Mouse (Mus musculus) CH12.LX (cell line): ENCODE results near the gene Ncoa7. TPM values are rescaled to one million over a fixed set of nuclear protein-coding genes. Genes with fewer than 3 reads are reported as not detected.

ENCODE experiments used
- DNase-seq: peaks from one replicate; pipeline ENCODE4 v3.0.0-alpha.2; 2013; ENCODE audit errors: extremely low read depth
- H3K27ac ChIP-seq: 2 replicates; pipeline ENCODE4 v1.5.1; 2012; ENCODE audit warnings: low read depth, mild to moderate bottlenecking, control low read depth, moderate library complexity; ENCODE audit not compliant: insufficient read depth
- H3K27me3 ChIP-seq: replicated peaks from 2 replicates; pipeline ENCODE3; 2012; ENCODE audit warnings: inconsistent platforms
- H3K36me3 ChIP-seq, 2 experiments: replicated peaks in 1 of 2; 2 replicates each; pipeline versions ENCODE3 to v1.6.1; 2012; ENCODE audit warnings: inconsistent platforms in 1 of 2, low read length in 1 of 2, mild to moderate bottlenecking in 1 of 2, mixed read lengths in 1 of 2, moderate library complexity in 1 of 2; ENCODE audit not compliant: control insufficient read depth in 1 of 2, insufficient read depth in 1 of 2
- H3K4me1 ChIP-seq, 2 experiments: 2 replicates each; pipeline ENCODE4 v1.6.1; 2012; ENCODE audit warnings: inconsistent platforms in 1 of 2, moderate library complexity in 1 of 2; ENCODE audit not compliant: insufficient read depth in 2 of 2, control insufficient read depth in 1 of 2
- H3K4me2 ChIP-seq: 2 replicates; pipeline ENCODE4 v1.6.1; 2012; ENCODE audit warnings: low read depth, mild to moderate bottlenecking, control low read depth; ENCODE audit not compliant: poor library complexity, insufficient read depth, severe bottlenecking
- H3K4me3 ChIP-seq, 3 experiments: fragments of 150-350 bp in 1 of 3; sonication (generic) in 1 of 3; replicated peaks in 1 of 3; 2 replicates each; pipeline versions ENCODE3 to v1.5.1; 2011 to 2012; ENCODE audit warnings: low read depth in 2 of 3, low read length in 2 of 3, mild to moderate bottlenecking in 2 of 3, moderate library complexity in 2 of 3, control low read depth in 1 of 3, improper control_type of control experiment in 1 of 3, inconsistent platforms in 1 of 3, mixed read lengths in 1 of 3; ENCODE audit not compliant: poor library complexity in 1 of 3
- H3K79me2 ChIP-seq: replicated peaks from 2 replicates; pipeline ENCODE4 v1.6.1; 2012; ENCODE audit warnings: mild to moderate bottlenecking, moderate library complexity; ENCODE audit not compliant: control insufficient read depth, poor library complexity, insufficient read depth, severe bottlenecking; ENCODE audit errors: extremely low read depth
- H3K9ac ChIP-seq: 2 replicates; pipeline ENCODE4 v1.6.1; 2012; ENCODE audit warnings: low read depth, mild to moderate bottlenecking, control low read depth, moderate library complexity; ENCODE audit not compliant: insufficient read depth
- H3K9me3 ChIP-seq: replicated peaks from 2 replicates; pipeline ENCODE3; 2012; ENCODE audit warnings: low read length, inconsistent platforms, mixed read lengths
- BHLHE40 ChIP-seq: IDR thresholded peaks from 2 replicates; pipeline ENCODE4 v1.6.1; 2011; ENCODE audit warnings: mild to moderate bottlenecking, low read depth, low read length, improper control_type of control experiment
- CHD1 ChIP-seq: IDR thresholded peaks from 2 replicates; pipeline ENCODE4 v1.6.1; 2012; ENCODE audit warnings: low read depth, low read length, improper control_type of control experiment, inconsistent platforms
- CHD2 ChIP-seq: IDR thresholded peaks from 2 replicates; pipeline ENCODE4 v1.6.1; 2011; ENCODE audit warnings: low read length, improper control_type of control experiment
- CTCF ChIP-seq, 2 experiments: IDR thresholded peaks in 1 of 2; conservative IDR thresholded peaks in 1 of 2; 2 replicates each; pipeline ENCODE4 v1.5.1; 2011 to 2012; ENCODE audit warnings: low read depth in 2 of 2, low read length in 2 of 2, improper control_type of control experiment in 1 of 2, inconsistent platforms in 1 of 2, mild to moderate bottlenecking in 1 of 2, moderate library complexity in 1 of 2
- E2F4 ChIP-seq: IDR thresholded peaks from 2 replicates; pipeline ENCODE4 v1.6.1; 2011; ENCODE audit warnings: low read depth, low read length, improper control_type of control experiment; ENCODE audit not compliant: insufficient replicate concordance
- ELF1 ChIP-seq: IDR thresholded peaks from 2 replicates; pipeline ENCODE4 v1.6.1; 2014; ENCODE audit warnings: low read depth, mild to moderate bottlenecking, inconsistent platforms, low read length, improper control_type of control experiment
- EP300 ChIP-seq: IDR thresholded peaks from 2 replicates; pipeline ENCODE4 v1.6.1; 2011; ENCODE audit warnings: low read length, improper control_type of control experiment
- ETS1 ChIP-seq: conservative IDR thresholded peaks from 2 replicates; pipeline ENCODE4 v1.6.1; 2012; ENCODE audit warnings: low read depth, mild to moderate bottlenecking, inconsistent platforms, low read length, improper control_type of control experiment, moderate library complexity
- GABPA ChIP-seq: IDR thresholded peaks from 2 replicates; pipeline ENCODE4 v1.6.1; 2012; ENCODE audit warnings: low read depth, low read length, improper control_type of control experiment, inconsistent platforms; ENCODE audit not compliant: insufficient replicate concordance
- HCFC1 ChIP-seq: IDR thresholded peaks from 2 replicates; pipeline ENCODE4 v1.6.1; 2012; ENCODE audit warnings: low read depth, mild to moderate bottlenecking, inconsistent platforms, low read length, improper control_type of control experiment
- IRF4 ChIP-seq: IDR thresholded peaks from 2 replicates; pipeline ENCODE4 v1.6.1; 2014; ENCODE audit warnings: low read depth, mild to moderate bottlenecking, inconsistent platforms, low read length, improper control_type of control experiment
- JUN ChIP-seq: IDR thresholded peaks from 2 replicates; pipeline ENCODE4 v1.6.1; 2011; ENCODE audit warnings: low read depth, mild to moderate bottlenecking, low read length, improper control_type of control experiment, moderate library complexity; ENCODE audit not compliant: insufficient read depth
- JUND ChIP-seq: conservative IDR thresholded peaks from 2 replicates; pipeline ENCODE4 v1.6.1; 2011; ENCODE audit warnings: low read depth, low read length, improper control_type of control experiment
- KAT2A ChIP-seq: IDR thresholded peaks from 2 replicates; pipeline ENCODE4 v1.6.1; 2012; ENCODE audit warnings: low read length, improper control_type of control experiment, inconsistent platforms; ENCODE audit not compliant: insufficient replicate concordance
- MAFK ChIP-seq: IDR thresholded peaks from 2 replicates; pipeline ENCODE4 v1.6.1; 2011; ENCODE audit warnings: low read length, improper control_type of control experiment; ENCODE audit not compliant: insufficient replicate concordance
- MAX ChIP-seq: IDR thresholded peaks from 2 replicates; pipeline ENCODE4 v1.6.1; 2011; ENCODE audit warnings: low read length, improper control_type of control experiment
- MAZ ChIP-seq: IDR thresholded peaks from 2 replicates; pipeline ENCODE4 v1.6.1; 2012; ENCODE audit warnings: low read depth, mild to moderate bottlenecking, inconsistent platforms, low read length, improper control_type of control experiment, moderate library complexity
- MEF2A ChIP-seq: IDR thresholded peaks from 2 replicates; pipeline ENCODE4 v1.6.1; 2014; ENCODE audit warnings: low read depth, mild to moderate bottlenecking, inconsistent platforms, low read length, improper control_type of control experiment, borderline replicate concordance
- MXI1 ChIP-seq: IDR thresholded peaks from 2 replicates; pipeline ENCODE4 v1.6.1; 2011; ENCODE audit warnings: mild to moderate bottlenecking, low read depth, low read length, improper control_type of control experiment
- MYC ChIP-seq: IDR thresholded peaks from 2 replicates; pipeline ENCODE4 v1.6.1; 2011; ENCODE audit warnings: low read depth, mild to moderate bottlenecking, improper control_type of control experiment, low read length
- NELFE ChIP-seq: IDR thresholded peaks from 2 replicates; pipeline ENCODE4 v1.6.1; 2011; ENCODE audit warnings: low read depth, low read length, improper control_type of control experiment
- NRF1 ChIP-seq: IDR thresholded peaks from 2 replicates; pipeline ENCODE4 v1.6.1; 2014; ENCODE audit warnings: low read depth, mild to moderate bottlenecking, inconsistent platforms, low read length, improper control_type of control experiment, moderate library complexity
- PAX5 ChIP-seq: IDR thresholded peaks from 2 replicates; pipeline ENCODE4 v1.6.1; 2012; ENCODE audit warnings: low read length, inconsistent platforms, mixed read lengths
- POLR2A ChIP-seq: IDR thresholded peaks from 2 replicates; pipeline ENCODE4 v1.6.1; 2011; ENCODE audit warnings: low read depth, mild to moderate bottlenecking, improper control_type of control experiment, low read length
- POLR2AphosphoS2 ChIP-seq: IDR thresholded peaks from 2 replicates; pipeline ENCODE4 v1.6.1; 2011; ENCODE audit warnings: low read depth, low read length, improper control_type of control experiment
- RAD21 ChIP-seq: IDR thresholded peaks from 2 replicates; pipeline ENCODE4 v1.6.1; 2011; ENCODE audit warnings: low read depth, mild to moderate bottlenecking, low read length, improper control_type of control experiment, moderate library complexity
- RCOR1 ChIP-seq: conservative IDR thresholded peaks from 2 replicates; pipeline ENCODE4 v1.6.1; 2012; ENCODE audit warnings: low read depth, mild to moderate bottlenecking, inconsistent platforms, low read length, improper control_type of control experiment
- SIN3A ChIP-seq: IDR thresholded peaks from 2 replicates; pipeline ENCODE4 v1.6.1; 2012; ENCODE audit warnings: low read length, improper control_type of control experiment, inconsistent platforms
- SMC3 ChIP-seq: IDR thresholded peaks from 2 replicates; pipeline ENCODE4 v1.6.1; 2011; ENCODE audit warnings: low read depth, low read length, improper control_type of control experiment
- TBP ChIP-seq: conservative IDR thresholded peaks from 2 replicates; pipeline ENCODE4 v1.6.1; 2011; ENCODE audit warnings: low read depth, low read length, improper control_type of control experiment
- TCF12 ChIP-seq: IDR thresholded peaks from 2 replicates; pipeline ENCODE4 v1.6.1; 2014; ENCODE audit warnings: low read depth, mild to moderate bottlenecking, inconsistent platforms, low read length, improper control_type of control experiment
- UBTF ChIP-seq: IDR thresholded peaks from 2 replicates; pipeline ENCODE4 v1.6.1; 2012; ENCODE audit warnings: low read depth, mild to moderate bottlenecking, inconsistent platforms, low read length, improper control_type of control experiment, moderate library complexity
- USF1 ChIP-seq: IDR thresholded peaks from 2 replicates; pipeline ENCODE4 v1.6.1; 2014; ENCODE audit warnings: low read depth, mild to moderate bottlenecking, inconsistent platforms, low read length, improper control_type of control experiment
- USF2 ChIP-seq: conservative IDR thresholded peaks from 2 replicates; pipeline ENCODE4 v1.6.1; 2011; ENCODE audit warnings: low read depth, low read length, improper control_type of control experiment
- ZC3H11A ChIP-seq: IDR thresholded peaks from 2 replicates; pipeline ENCODE4 v1.6.1; 2012; ENCODE audit warnings: low read depth, mild to moderate bottlenecking, inconsistent platforms, low read length, improper control_type of control experiment
- ZKSCAN1 ChIP-seq: IDR thresholded peaks from 2 replicates; pipeline ENCODE4 v1.6.1; 2012; ENCODE audit warnings: low read depth, inconsistent platforms, low read length, improper control_type of control experiment, borderline replicate concordance
- ZMIZ1 ChIP-seq: IDR thresholded peaks from 2 replicates; pipeline ENCODE4 v1.6.1; 2012; ENCODE audit warnings: low read depth, mild to moderate bottlenecking, inconsistent platforms, low read length, improper control_type of control experiment
- ZNF384 ChIP-seq: IDR thresholded peaks from 2 replicates; pipeline ENCODE4 v1.6.1; 2012; ENCODE audit warnings: low read depth, low read length, improper control_type of control experiment, inconsistent platforms
- dilution Hi-C: fragments of 300-500 bp; cut with MboI; formaldehyde crosslinking; loops from 2 replicates; pipeline ENCODE4 v1.14.3; 2020; ENCODE audit warnings: low sequenced_read_pairs; ENCODE audit not compliant: extremely low pct_unique_long_range_greater_than_20kb, extremely low pct_ligation_motif_present
- in situ Hi-C: fragments of 300-500 bp; cut with MboI; formaldehyde crosslinking; loops from 3 replicates; pipeline ENCODE4 v1.14.3; 2019; ENCODE audit warnings: low sequenced_read_pairs, low pct_ligation_motif_present, low pct_unique_long_range_greater_than_20kb, mixed read lengths
- polyA plus RNA-seq: library from polyadenylated mRNA; unstranded; fragments of >175 nt; gene quantifications from 2 replicates; pipeline ENCODE4 v1.2.1, GENCODE M21; 2012; ENCODE audit warnings: low read depth; ENCODE audit not compliant: insufficient read length
- total RNA-seq, 2 experiments: library from RNA; depleted of rRNA; stranded (reverse); fragments of 300-350 nt in 1 of 2; fragments of >200 nt in 1 of 2; gene quantifications; 2 replicates each; pipeline ENCODE4 v1.2.3; 2012 to 2014

Ncoa7 gene
- total and polyA plus RNA-seq, 3 experiments, result 4.7 to 9.2 (median 7.0) TPM

DNA sequence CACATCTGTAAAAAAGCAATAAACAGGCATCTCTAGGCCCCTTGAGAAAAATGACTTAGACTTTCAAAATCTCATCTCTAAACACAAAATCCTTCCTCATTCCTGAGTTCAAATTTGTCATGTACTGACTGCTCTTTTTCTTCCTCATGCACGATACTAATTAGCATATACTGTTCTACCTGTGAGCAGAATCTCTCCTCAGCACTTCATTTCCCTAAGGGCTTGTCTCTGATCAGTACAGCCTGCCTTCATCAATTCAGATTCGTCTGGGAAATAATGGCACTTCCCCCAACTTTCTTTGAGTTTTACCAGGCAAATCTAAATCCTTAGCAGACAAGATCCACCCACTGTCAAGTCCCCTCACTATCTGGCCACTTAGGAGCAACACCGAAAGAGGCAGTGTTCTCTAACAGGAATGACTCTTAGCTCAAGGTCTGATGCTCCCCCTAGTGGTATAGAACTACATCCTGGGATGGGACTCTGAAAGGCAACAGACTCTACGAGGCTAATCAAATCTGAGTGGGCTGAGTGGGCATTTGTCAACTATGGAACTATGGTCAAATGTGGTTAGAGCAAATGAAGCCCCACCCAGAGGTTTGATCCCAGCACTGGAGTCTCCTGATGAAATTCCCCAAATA, 84.3 kb downstream of the Ncoa7 start:
- peaks cover 7 to 14% of the 10 kb centered on the region in 2 experiments for H3K36me3 ChIP-seq
- H3K4me3 ChIP-seq, result peak overlapping the region in 2 of 3 experiments; percentile 23 to 27
- dilution Hi-C loops, result no loop called here
- peak overlapping the region; percentile 53 for H3K4me2 ChIP-seq
- in situ Hi-C loops, result loop anchor here (5.0 kb wide), 1 partner anchor 102 kb away; no protein-coding TSS in a partner anchor
- TF ChIP-seq USF2 (no peak), JUND (no peak), ZMIZ1 (no peak), KAT2A (no peak), NRF1 (no peak), GABPA (no peak), ZKSCAN1 (no peak), RAD21 (peak; percentile 86), POLR2AphosphoS2 (no peak), BHLHE40 (no peak), CHD1 (no peak), CTCF (conservative IDR thresholded peaks at IDR 0.05 in 1 of 2, IDR thresholded peaks at IDR 0.05 in 1 of 2; ENCODE audit: low read depth in 2 of 2, low read length in 2 of 2) (peak; percentile 74 to 98), MAFK (no peak), NELFE (peak; percentile 49; the same call in 1 of the 2 replicates), POLR2A (no peak), SMC3 (peak; percentile 90), ZNF384 (no peak), MYC (no peak), MXI1 (no peak), ELF1 (no peak), E2F4 (no peak), EP300 (0 out of 2 replicates have a peak, but pooled peaks have one; percentile 29), ETS1 (no peak), ZC3H11A (0 out of 2 replicates have a peak, but pooled peaks have one; percentile 15), JUN (no peak), TBP (no peak), IRF4 (0 out of 2 replicates have a peak, but pooled peaks have one; percentile 32), MAX (0 out of 2 replicates have a peak, but pooled peaks have one; percentile 34), CHD2 (no peak), MAZ (no peak), HCFC1 (no peak), SIN3A (no peak), UBTF (no peak), PAX5 (no peak), TCF12 (no peak), RCOR1 (0 out of 2 replicates have a peak, but pooled peaks have one; percentile 26), USF1 (no peak), MEF2A (peak; percentile 26; the same call in 1 of the 2 replicates)
- no peaks in the 10 kb centered on the region for H3K27me3 ChIP-seq
- peak; percentile 87 for DNase-seq
- H3K27ac ChIP-seq, result no peak overlapping the region
- no peaks in the 10 kb centered on the region for H3K9me3 ChIP-seq
- H3K79me2 ChIP-seq, result no peaks in the 10 kb centered on the region
- H3K9ac ChIP-seq, result no peak overlapping the region
- peaks cover 0 to 17% of the 10 kb centered on the region in 2 experiments; a peak in 2 of 4 replicates for H3K4me1 ChIP-seq
